Mouse (Mus musculus) mesoderm, embryonic 11.5 days (tissue): ENCODE measurements around the gene Ccn2.

Experiments used
- DNase-seq: peaks from one replicate; pipeline ENCODE4 v3.0.0-alpha.2; 2012; ENCODE audit warnings: low read depth, low spot score

The Ccn2 gene

GRCm38 (mm10) chr10:24640186-24640875 is 45.1 kb downstream of the Ccn2 start:
- DNase-seq: no peak

- no peak for DNase-seq
Observed at GRCm38 (mm10) chr10:24641416-24642140, 46.3 kb downstream of the Ccn2 start.

- no peak for DNase-seq
Observed at GRCm38 (mm10) chr10:24642796-24643580, 47.7 kb downstream of the Ccn2 start.

GRCm38 (mm10) chr10:24645169-24645568 is 49.9 kb downstream of the Ccn2 start:
- no peak for DNase-seq
